In the genomic region with DNA sequence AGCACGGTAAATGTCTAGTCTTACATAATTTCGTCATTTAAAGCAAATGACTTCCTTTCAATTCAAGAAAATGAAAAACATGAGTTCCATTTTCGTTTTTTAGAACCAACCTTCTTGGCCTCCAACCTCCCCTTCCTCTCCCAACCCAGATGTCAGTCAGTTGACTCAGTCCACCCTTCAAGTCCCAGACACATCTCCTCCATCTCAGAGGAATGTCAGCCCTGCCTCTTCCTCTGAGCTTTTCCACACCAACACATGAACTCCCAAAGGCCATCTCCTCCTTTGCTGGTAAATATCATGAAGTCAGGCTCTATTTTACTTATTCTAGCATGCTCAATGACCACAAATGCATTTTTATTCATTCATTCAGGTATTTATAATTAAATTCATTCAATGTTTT, we compare ENCODE assay signal across 34 mouse cellular contexts. TPM values are rescaled to one million over a fixed set of nuclear protein-coding genes. Genes with fewer than 3 reads are reported as not detected.
"Had no signal": no experiment of that assay in that cellular context is flagged by ENCODE, and none has a peak within 500 bp of the region (broad histone marks: within the 10 kb centered on the region; RNA-seq: fewer than 3 reads in every experiment).

No protein-coding gene starts in this region.

- H3K9ac ChIP-seq: heart, embryonic 12.5 days; heart, embryonic 13.5 days; heart, embryonic 15.5 days; hindbrain, embryonic 12.5 days; hindbrain, embryonic 13.5 days; hindbrain, embryonic 14.5 days; hindbrain, embryonic 15.5 days; intestine, embryonic 15.5 days; kidney, embryonic 15.5 days had no signal

- H3K36me3 ChIP-seq: heart, embryonic 12.5 days; heart, embryonic 13.5 days; heart, embryonic 15.5 days; hindbrain, embryonic 12.5 days; hindbrain, embryonic 13.5 days; hindbrain, embryonic 15.5 days; intestine, embryonic 15.5 days had no signal

- H3K4me3 ChIP-seq: heart, embryonic 10.5 days; heart, embryonic 12.5 days; heart, embryonic 13.5 days; heart, embryonic 15.5 days; hindbrain, embryonic 10.5 days; hindbrain, embryonic 12.5 days; hindbrain, embryonic 13.5 days; hindbrain, embryonic 15.5 days; intestine, embryonic 15.5 days; kidney, embryonic 15.5 days; layer of hippocampus, adult 2 months; left cerebral cortex, adult 2 months had no signal

- ATAC-seq: hindbrain, embryonic 16.5 days; hindbrain, postnatal 0 days; inflammation-experienced regulatory T-cells, adult 6 months; intestine, embryonic 15.5 days; intestine, embryonic 16.5 days; intestine, postnatal 0 days had no signal

- H3K27me3 ChIP-seq: heart, embryonic 12.5 days; heart, embryonic 13.5 days; heart, embryonic 15.5 days; hindbrain, embryonic 12.5 days; hindbrain, embryonic 13.5 days; hindbrain, embryonic 15.5 days; intestine, embryonic 15.5 days; kidney, embryonic 15.5 days had no signal

- H3K4me1 ChIP-seq: hindbrain, embryonic 15.5 days had no signal

- H3K9me3 ChIP-seq: heart, embryonic 10.5 days; heart, embryonic 12.5 days; heart, embryonic 13.5 days; heart, embryonic 15.5 days; hindbrain, embryonic 10.5 days; hindbrain, embryonic 12.5 days; hindbrain, embryonic 13.5 days; hindbrain, embryonic 15.5 days; intestine, embryonic 15.5 days; kidney, embryonic 15.5 days had no signal

- H3K4me2 ChIP-seq: heart, embryonic 12.5 days; heart, embryonic 13.5 days; heart, embryonic 15.5 days; hindbrain, embryonic 12.5 days; hindbrain, embryonic 13.5 days; hindbrain, embryonic 14.5 days; hindbrain, embryonic 15.5 days; intestine, embryonic 15.5 days; kidney, embryonic 15.5 days had no signal

- DNase-seq: heart, postnatal 10 days; heart, postnatal 14 days; heart, postnatal 36 days; heart, postnatal 4 days; kidney, adult 11 months; kidney, adult 18-20 months; kidney, adult 2 months; kidney, adult 8-10 months; kidney, adult 9 months; kidney, postnatal 10 days; kidney, postnatal 14 days; kidney, postnatal 25 days; kidney, postnatal 36 days; kidney, postnatal 4 days; layer of hippocampus, adult 9-11 months had no signal

- H3K27ac ChIP-seq: heart, embryonic 10.5 days; heart, embryonic 13.5 days; heart, embryonic 15.5 days; hindbrain, embryonic 10.5 days; hindbrain, embryonic 12.5 days; hindbrain, embryonic 13.5 days; hindbrain, embryonic 14.5 days; hindbrain, embryonic 15.5 days; hindbrain, postnatal 0 days; intestine, embryonic 15.5 days; kidney, embryonic 15.5 days; kidney, postnatal 0 days; layer of hippocampus, adult 2 months; left cerebral cortex, adult 2 months had no signal

RNA-seq across cellular contexts. Expression of gene Lpar1, which starts 10.5 kb away (rescaled TPM):
- polyA plus RNA-seq: inflammation-experienced regulatory T-cells, adult 6 months had no signal
